Mouse (Mus musculus): ENCODE measurements at regions not wholly inside any gene's neighbourhood (a gene's known extent, or its start where the extent isn't known, plus 50 kb on each side); places are given as distances from the start of the nearest gene placed in this dataset.

- no peak for DNase-seq
These were observed 416.6 kb downstream of the Vrk1 start for GRCm38 (mm10) chr12:106426631-106427030.

DNA sequence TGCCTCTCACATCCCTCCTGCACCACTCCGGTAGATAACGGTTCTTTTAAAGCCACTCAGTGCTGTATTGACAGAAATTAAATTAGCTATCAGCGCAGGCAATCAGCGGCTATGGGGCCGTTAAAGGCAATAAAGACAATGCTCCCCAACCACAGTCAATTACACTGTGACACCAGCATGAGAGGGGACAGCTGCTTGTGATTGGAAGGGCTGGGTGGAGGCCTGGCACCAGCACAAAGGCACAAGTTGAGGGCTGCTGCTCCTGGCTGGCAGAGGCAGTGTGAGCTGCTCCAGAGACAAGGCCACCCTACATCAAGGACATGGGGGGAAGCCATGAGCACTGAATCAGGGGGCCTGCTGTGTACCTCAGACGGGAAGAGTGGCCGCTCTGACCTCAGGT, 420.0 kb downstream of the Vrk1 start:
- DNase-seq: no peak

GRCm38 (mm10) chr12:106445151-106445550, 435.1 kb downstream of the Vrk1 start:
- no peak for DNase-seq

GRCm38 (mm10) chr12:106445976-106446375, 435.9 kb downstream of the Vrk1 start:
- no peak for DNase-seq

DNA sequence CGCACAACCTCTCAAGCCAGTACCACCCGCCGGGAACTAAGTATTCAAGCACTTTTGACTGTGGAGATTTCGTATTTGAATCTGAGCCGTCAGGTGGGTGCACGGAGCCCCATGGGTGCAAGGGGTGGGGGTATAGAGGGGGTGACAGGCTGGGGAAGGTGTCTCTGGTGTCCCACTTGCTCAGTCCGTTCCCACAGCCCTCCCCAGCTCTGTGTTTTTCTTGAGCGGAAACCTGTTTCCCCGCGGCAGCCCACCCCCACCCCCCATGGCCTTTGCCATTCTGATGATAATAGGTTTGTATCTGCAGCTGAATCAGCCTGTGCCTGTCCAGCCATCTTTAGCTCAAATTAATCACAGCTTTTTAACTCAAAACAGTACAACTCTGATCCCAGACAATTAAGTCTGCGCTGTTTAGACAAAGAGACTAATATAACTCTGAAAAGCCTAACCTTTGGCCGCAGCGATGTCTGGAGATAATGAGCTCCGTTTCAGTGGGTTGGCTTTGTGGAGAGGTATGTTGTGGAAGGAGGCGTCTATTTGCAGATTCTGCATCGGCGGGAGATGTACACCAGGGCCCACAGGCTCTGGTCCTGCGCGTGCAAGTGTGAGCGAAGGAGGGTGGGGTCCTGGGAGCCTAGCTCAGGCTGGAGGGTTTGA, 437.0 kb downstream of the Vrk1 start:
- no peak for DNase-seq

DNA sequence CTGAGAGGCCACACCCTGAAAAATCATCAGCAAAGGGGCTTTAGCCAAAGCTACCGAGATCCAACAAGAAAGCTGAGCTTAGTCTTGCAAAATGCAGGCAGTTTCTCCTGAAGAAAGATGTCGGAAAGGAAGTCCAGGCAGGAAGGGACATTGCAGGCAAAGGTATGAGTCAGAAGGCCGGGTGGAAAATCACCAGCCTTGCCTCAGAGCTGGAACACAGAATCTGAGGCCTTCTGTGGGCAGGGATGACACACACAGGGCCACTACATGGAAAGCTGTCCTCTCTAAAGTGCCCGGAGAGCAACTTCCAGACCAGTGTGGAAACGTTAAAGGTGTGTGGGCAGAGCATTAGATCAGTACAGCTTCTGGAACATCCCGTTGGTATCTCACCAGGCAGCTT, 438.5 kb downstream of the Vrk1 start:
- no peak for DNase-seq

DNA sequence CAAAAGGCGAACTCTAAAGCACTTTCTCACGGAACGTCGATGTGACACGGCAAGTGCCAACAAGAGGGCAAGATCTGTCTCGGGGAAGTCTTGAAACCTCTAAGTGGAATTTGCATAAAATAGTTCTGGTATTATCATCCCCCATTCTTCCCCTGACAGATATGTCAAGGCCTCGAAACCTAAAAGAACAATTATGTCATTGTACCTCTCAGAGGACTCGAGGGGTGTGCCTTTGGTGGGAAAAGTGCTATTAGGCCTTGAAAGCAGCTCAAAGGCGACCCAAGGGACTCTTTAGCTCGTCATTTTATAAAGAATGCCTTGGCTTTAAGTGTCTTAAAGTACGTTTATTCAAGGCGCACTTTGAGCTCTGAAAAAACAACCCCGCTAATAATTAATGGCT, 443.5 kb downstream of the Vrk1 start:
- no peak for DNase-seq

GRCm38 (mm10) chr12:106458215-106458614, 448.2 kb downstream of the Vrk1 start:
- no peak for DNase-seq

- DNase-seq: no peak
These were observed 450.6 kb downstream of the Vrk1 start for GRCm38 (mm10) chr12:106460650-106461049.

- DNase-seq: no peak
These were observed 452.3 kb downstream of the Vrk1 start for GRCm38 (mm10) chr12:106462281-106462680.

DNA sequence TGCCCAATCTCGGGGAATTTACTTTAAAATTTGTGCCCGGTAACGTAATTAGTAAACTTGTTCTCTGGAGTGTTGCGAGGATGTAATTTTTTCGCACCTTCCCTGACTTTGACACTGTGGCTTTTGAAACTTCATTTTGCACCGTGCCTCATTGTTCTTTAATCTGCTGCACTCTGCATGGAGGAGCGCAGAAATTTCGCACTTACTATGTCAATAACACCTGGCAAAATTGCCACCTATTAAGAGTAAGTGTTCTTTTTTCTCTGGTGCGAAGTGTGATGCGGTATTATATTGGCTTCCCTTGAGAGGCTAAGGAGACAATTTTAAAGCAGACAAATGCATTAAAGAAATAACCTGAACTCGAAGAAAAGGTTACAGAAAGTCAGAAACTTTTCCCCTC, 454.7 kb downstream of the Vrk1 start:
- DNase-seq: no peak

GRCm38 (mm10) chr12:106468173-106468860, 458.3 kb downstream of the Vrk1 start:
- no peak for DNase-seq

- DNase-seq: no peak
These were observed 464.6 kb downstream of the Vrk1 start for GRCm38 (mm10) chr12:106474501-106475165.

GRCm38 (mm10) chr12:106475486-106476050, 465.5 kb downstream of the Vrk1 start:
- no peak for DNase-seq

GRCm38 (mm10) chr12:106477040-106477665, 467.1 kb downstream of the Vrk1 start:
- DNase-seq: no peak

DNA sequence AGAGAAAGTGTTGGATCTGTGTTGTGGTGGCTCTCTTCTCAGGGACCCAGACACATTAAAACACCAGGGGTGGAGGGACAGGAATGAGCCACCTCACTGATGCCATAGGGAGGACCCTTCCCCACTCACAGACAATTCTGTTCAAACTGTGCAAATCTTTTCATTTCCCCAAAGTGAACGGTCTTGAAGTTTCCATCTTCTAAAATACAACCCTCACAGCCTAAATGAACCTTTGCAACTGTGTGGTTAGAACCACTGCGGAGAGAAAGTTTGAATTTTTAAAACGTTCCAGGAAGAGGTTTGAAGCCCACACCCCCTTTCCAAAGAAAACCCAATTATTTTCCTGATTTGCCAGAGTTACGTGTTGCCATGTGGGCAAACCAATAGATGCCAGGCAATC, 467.7 kb downstream of the Vrk1 start:
- no peak for DNase-seq

DNA sequence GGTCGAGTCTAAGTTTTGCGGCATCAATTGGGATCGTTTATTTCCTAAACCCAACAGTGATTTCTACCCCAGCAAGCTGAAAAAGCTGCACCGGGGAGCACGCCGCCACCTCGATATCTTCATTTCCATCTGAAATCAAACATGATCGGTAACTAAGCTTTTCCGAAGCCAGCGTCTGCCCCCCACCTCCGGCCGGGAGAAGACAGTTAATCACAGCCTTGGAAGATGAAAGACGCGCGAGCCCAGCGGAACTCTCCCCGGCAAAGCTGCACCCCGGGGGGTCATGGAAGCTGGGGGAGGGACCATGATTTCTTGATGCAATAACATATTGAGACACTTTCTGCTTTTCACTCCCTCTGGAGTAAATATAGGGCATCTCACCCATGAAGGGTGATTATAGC, 468.4 kb downstream of the Vrk1 start:
- DNase-seq: no peak

DNA sequence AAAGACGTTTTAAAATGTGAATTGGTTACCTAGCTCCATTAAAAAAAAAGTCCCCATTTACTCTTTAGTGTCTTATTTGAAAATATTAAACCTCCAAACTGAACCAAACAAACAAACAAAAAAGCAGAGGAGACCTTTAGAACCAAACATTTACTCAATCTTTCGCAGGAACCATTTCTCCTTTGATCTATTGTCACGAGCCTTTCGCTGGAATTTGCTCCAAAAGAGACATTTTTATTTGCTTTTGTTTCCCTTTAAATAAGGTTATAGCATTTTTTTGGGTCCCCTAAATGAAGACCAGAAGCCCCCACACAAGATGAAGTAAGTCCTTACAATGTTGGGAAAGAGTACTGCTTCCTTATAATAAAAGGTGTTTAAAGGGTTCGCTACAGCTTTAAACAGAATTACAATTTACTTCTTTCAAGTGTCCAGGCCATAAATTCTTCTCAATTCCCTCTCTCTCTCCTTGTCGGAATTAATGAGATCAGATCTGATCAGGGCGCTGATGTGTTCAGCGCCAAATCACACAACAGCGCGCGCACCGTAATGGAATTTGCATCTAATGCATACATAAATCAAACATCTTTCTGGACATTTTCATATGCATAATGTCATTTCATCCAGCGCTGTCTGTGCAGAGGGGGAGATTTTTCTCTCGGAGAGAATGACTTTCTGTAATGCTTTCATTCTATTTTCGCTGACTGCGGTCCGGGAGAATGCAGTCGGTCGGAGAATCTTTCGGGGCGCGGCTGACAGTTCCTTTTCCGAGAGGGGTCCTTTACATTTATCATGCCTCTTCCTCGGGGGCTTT, 469.2 kb downstream of the Vrk1 start:
- DNase-seq: no peak

DNA sequence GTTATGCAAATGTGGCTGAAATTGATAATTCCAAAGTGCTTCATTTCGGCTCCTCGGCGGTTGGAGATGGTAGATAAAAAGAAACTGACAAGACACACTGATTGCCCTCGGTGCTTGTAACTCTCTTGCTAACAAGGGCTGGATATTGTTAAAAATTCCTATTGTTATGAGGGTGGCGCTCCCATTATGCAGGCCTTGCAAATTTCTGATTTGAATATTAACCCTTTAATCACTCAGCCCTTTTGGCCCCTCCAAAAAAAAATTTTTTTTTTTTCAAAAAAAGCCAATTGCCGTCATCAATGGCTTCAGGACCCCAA, 469.8 kb downstream of the Vrk1 start:
- DNase-seq: no peak

DNA sequence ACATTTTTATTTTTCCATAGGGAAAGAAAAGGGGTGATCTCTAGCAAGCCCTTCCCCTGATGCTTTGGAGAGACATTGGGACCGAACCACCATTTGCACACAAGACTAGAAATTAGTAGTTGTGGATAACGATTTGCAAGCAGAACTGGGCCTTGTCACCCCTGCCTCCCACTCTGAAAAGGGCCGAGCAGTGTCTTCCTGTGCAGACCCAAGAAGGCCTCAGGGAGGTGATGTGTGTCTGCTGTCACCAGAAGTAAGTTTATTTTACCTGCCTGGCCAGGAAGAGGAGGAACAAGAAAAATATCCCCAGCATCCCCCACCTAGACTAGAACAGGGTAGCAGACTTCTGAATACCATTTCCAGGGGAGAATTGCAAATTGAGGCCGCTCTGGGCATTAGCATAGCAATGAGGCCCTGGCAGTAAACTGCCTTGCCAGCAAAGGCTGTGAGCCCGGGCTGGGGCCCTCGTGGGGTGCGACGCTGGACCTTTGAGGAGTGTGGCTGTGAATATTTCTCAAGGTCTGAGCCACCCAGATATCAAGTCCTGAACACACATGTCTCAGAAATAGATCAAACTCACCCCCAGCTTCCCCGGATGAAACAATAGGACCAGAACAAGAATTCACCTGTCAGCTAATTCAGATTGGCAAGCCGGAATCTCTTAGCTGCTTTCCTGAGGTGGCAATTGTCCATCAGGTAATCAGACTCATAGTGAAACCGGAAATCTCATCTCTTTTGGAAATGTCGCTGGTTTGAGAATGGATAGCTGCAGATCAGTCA, 470.4 kb downstream of the Vrk1 start:
- DNase-seq: no peak

- DNase-seq: no peak
These were observed 491.7 kb downstream of the Vrk1 start for GRCm38 (mm10) chr12:106501622-106502327.

Data from cerebellum, adult 8-10 months (tissue).